Comparison of ENCODE assay signal across 16 mouse cellular contexts in genomic region chr6:15638548-15638947, GRCm38 (mm10).
DNase-seq lines count a peak whose midpoint lies in the region; ATAC-seq and TF ChIP-seq lines count a peak whose summit lies in the region.
"Had no signal": no experiment of that assay in that cellular context is flagged by ENCODE, and none has a peak within 500 bp of the region (broad histone marks: within the 10 kb centered on the region; RNA-seq: fewer than 3 reads in every experiment).

No protein-coding gene starts in this region.

- no peak overlapping the region for H3K9ac ChIP-seq in forebrain, embryonic 12.5 days
- no peak overlapping the region for H3K9ac ChIP-seq in midbrain, embryonic 14.5 days (replicated peaks; ENCODE audit: low read length)
- no peak overlapping the region for H3K9ac ChIP-seq in stomach, postnatal 0 days (ENCODE audit: low read length)
- H3K9ac ChIP-seq: embryonic facial prominence, embryonic 13.5 days; heart, embryonic 13.5 days had no signal

- no peak for TF ChIP-seq EP300 in stomach, postnatal 0 days (optimal IDR thresholded peaks at IDR 0.05)

- no peak for TF ChIP-seq CTCF in stomach, postnatal 0 days (IDR thresholded peaks at IDR 0.05; ENCODE audit: low read depth)

- H3K4me3 ChIP-seq in embryonic facial prominence, embryonic 10.5 days: no peak overlapping the region
- no peak overlapping the region for H3K4me3 ChIP-seq in forebrain, embryonic 12.5 days (replicated peaks)
- H3K4me3 ChIP-seq in midbrain, embryonic 14.5 days (replicated peaks; ENCODE audit: low read depth, low read length): no peak overlapping the region
- no peak overlapping the region for H3K4me3 ChIP-seq in stomach, postnatal 0 days (ENCODE audit: low read depth, low read length)
- H3K4me3 ChIP-seq: embryonic facial prominence, embryonic 13.5 days; heart, embryonic 13.5 days; megakaryocyte, embryonic 14.5 days had no signal

- H3K36me3 ChIP-seq in embryonic facial prominence, embryonic 10.5 days (replicated peaks): no peaks in the 10 kb centered on the region
- no peaks in the 10 kb centered on the region for H3K36me3 ChIP-seq in forebrain, embryonic 12.5 days (replicated peaks)
- no peaks in the 10 kb centered on the region for H3K36me3 ChIP-seq in midbrain, embryonic 14.5 days (ENCODE audit: control insufficient read depth, insufficient read depth, low read length)
- no peaks in the 10 kb centered on the region for H3K36me3 ChIP-seq in stomach, postnatal 0 days (ENCODE audit: control insufficient read depth, insufficient read depth, low read length)
- H3K36me3 ChIP-seq: embryonic facial prominence, embryonic 13.5 days; heart, embryonic 13.5 days had no signal

- 80% methylated on average over 14 of the region's 14 CpGs for WGBS in embryonic facial prominence, embryonic 10.5 days
- 56% methylated on average over 14 of the region's 14 CpGs for WGBS in forebrain, embryonic 12.5 days
- 39% methylated on average over 14 of the region's 14 CpGs for WGBS in midbrain, embryonic 14.5 days
- 81% methylated on average over 14 of the region's 14 CpGs for WGBS in stomach, postnatal 0 days

- peak overlapping the region; percentile 45 for H3K27ac ChIP-seq in embryonic facial prominence, embryonic 10.5 days (replicated peaks)
- H3K27ac ChIP-seq in forebrain, embryonic 12.5 days: 0 out of 2 replicates have a peak overlapping the region, but pooled peaks have one; percentile 42
- no peak overlapping the region for H3K27ac ChIP-seq in midbrain, embryonic 14.5 days (replicated peaks; ENCODE audit: low read depth, low read length)
- no peak overlapping the region for H3K27ac ChIP-seq in stomach, postnatal 0 days (replicated peaks)
- H3K27ac ChIP-seq: embryonic facial prominence, embryonic 13.5 days; heart, embryonic 13.5 days had no signal

- H3K4me2 ChIP-seq in forebrain, embryonic 12.5 days: no peak overlapping the region
- H3K4me2 ChIP-seq in midbrain, embryonic 14.5 days (ENCODE audit: low read length): no peak overlapping the region
- no peak overlapping the region for H3K4me2 ChIP-seq in stomach, postnatal 0 days (replicated peaks; ENCODE audit: low read depth)
- H3K4me2 ChIP-seq: embryonic facial prominence, embryonic 13.5 days; heart, embryonic 13.5 days had no signal

- H3K4me1 ChIP-seq in embryonic facial prominence, embryonic 10.5 days: peaks cover 13% of the 10 kb centered on the region
- H3K4me1 ChIP-seq in forebrain, embryonic 12.5 days: peaks cover 19% of the 10 kb centered on the region
- H3K4me1 ChIP-seq in midbrain, embryonic 14.5 days (ENCODE audit: control insufficient read depth, insufficient read depth, low read length): peaks cover 8% of the 10 kb centered on the region; the same call in 1 of the 2 replicates
- no peaks in the 10 kb centered on the region for H3K4me1 ChIP-seq in stomach, postnatal 0 days (replicated peaks; ENCODE audit: control insufficient read depth, insufficient read depth)
- H3K4me1 ChIP-seq: heart, embryonic 13.5 days; megakaryocyte, embryonic 14.5 days had no signal

- no peaks in the 10 kb centered on the region for H3K27me3 ChIP-seq in embryonic facial prominence, embryonic 10.5 days (replicated peaks; ENCODE audit: low read depth, poor library complexity, severe bottlenecking)
- no peaks in the 10 kb centered on the region for H3K27me3 ChIP-seq in forebrain, embryonic 12.5 days
- H3K27me3 ChIP-seq in midbrain, embryonic 14.5 days (ENCODE audit: control insufficient read depth, insufficient read depth, low read length): no peaks in the 10 kb centered on the region
- H3K27me3 ChIP-seq in stomach, postnatal 0 days (ENCODE audit: control insufficient read depth, insufficient read depth, low read length): no peaks in the 10 kb centered on the region
- H3K27me3 ChIP-seq: embryonic facial prominence, embryonic 13.5 days; heart, embryonic 13.5 days; megakaryocyte, embryonic 14.5 days had no signal

- ATAC-seq in forebrain, embryonic 12.5 days (ENCODE audit: low FRiP score): peak; percentile 40; the same call in 1 of the 2 replicates
- no peak for ATAC-seq in midbrain, embryonic 14.5 days (ENCODE audit: low FRiP score, low TSS enrichment)
- no peak for ATAC-seq in stomach, postnatal 0 days (ENCODE audit: low FRiP score, low TSS enrichment)
- ATAC-seq: activated CD4-positive, CD25-positive, alpha-beta regulatory T cell, adult 4 months had no signal

- no peaks in the 10 kb centered on the region for H3K9me3 ChIP-seq in embryonic facial prominence, embryonic 10.5 days
- H3K9me3 ChIP-seq in forebrain, embryonic 12.5 days: no peaks in the 10 kb centered on the region
- H3K9me3 ChIP-seq in midbrain, embryonic 14.5 days (ENCODE audit: control insufficient read depth, low read length): no peaks in the 10 kb centered on the region
- no peaks in the 10 kb centered on the region for H3K9me3 ChIP-seq in stomach, postnatal 0 days (ENCODE audit: control insufficient read depth, low read length)
- H3K9me3 ChIP-seq: embryonic facial prominence, embryonic 13.5 days; heart, embryonic 13.5 days had no signal

- peak; percentile 1 for DNase-seq in left cerebral cortex, adult 11 months (ENCODE audit: low spot score)
- no peak for DNase-seq in left cerebral cortex, adult 9 months (ENCODE audit: low spot score in 2 of 2)
- DNase-seq in embryonic facial prominence, embryonic 10.5 days (ENCODE audit: low spot score): no peak
- DNase-seq in midbrain, embryonic 14.5 days: peak; percentile 7
- no peak for DNase-seq in heart, adult 8-10 months (ENCODE audit: low spot score)
- DNase-seq in stomach, postnatal 0 days (ENCODE audit: low spot score): no peak
- DNase-seq: cerebellum, adult 8-10 months; gastrocnemius, postnatal 25 days; kidney, adult 18-20 months; kidney, postnatal 4 days; liver had no signal

Comparison
In these comparisons a context has a peak if more than half of its experiments do, and no peak if none do; other contexts are left out.
1. DNase-seq: peak in left cerebral cortex, adult 11 months (single experiment) and midbrain, embryonic 14.5 days (single experiment); none in left cerebral cortex, adult 9 months (0 of 2), embryonic facial prominence, embryonic 10.5 days (single experiment), heart, adult 8-10 months (single experiment) and stomach, postnatal 0 days (single experiment).
2. H3K27ac ChIP-seq: peak in embryonic facial prominence, embryonic 10.5 days (single experiment) and forebrain, embryonic 12.5 days (single experiment); none in midbrain, embryonic 14.5 days (single experiment) and stomach, postnatal 0 days (single experiment).